In genomic region chr3:81262801-81263200, GRCm38 (mm10) we compare ENCODE assay signal across 25 mouse cellular contexts.
A peak's percentile ranks its signal among the peaks of the same experiment; 100 is the strongest.
DNase-seq lines count a peak whose midpoint lies in the region; ATAC-seq lines count a peak whose summit lies in the region.
"Had no signal": no experiment of that assay in that cellular context is flagged by ENCODE, and none has a peak within 500 bp of the region (broad histone marks: within the 10 kb centered on the region; RNA-seq: fewer than 3 reads in every experiment).

No protein-coding gene starts in this region.

- H3K4me3 ChIP-seq in forebrain, embryonic 16.5 days (replicated peaks; ENCODE audit: low read length) = no peak overlapping the region
- H3K4me3 ChIP-seq: embryonic facial prominence, embryonic 13.5 days; embryonic facial prominence, embryonic 15.5 days; erythroblast, embryonic 14.5 days; forebrain, embryonic 10.5 days; forebrain, embryonic 12.5 days had no signal

- H3K27me3 ChIP-seq in forebrain, embryonic 16.5 days (replicated peaks; ENCODE audit: control insufficient read depth, insufficient read depth, low read length) = no peaks in the 10 kb centered on the region
- H3K27me3 ChIP-seq: CH12.LX; embryonic facial prominence, embryonic 13.5 days; embryonic facial prominence, embryonic 15.5 days; forebrain, embryonic 12.5 days had no signal

- ATAC-seq in forebrain, embryonic 16.5 days = no peak
- ATAC-seq: CD4-positive, CD25-positive, alpha-beta regulatory T cell, adult 4 months; forebrain, embryonic 14.5 days; forebrain, postnatal 0 days had no signal

- no peaks in the 10 kb centered on the region for H3K9me3 ChIP-seq in forebrain, embryonic 16.5 days (ENCODE audit: control insufficient read depth, low read length)
- H3K9me3 ChIP-seq: embryonic facial prominence, embryonic 13.5 days; embryonic facial prominence, embryonic 15.5 days; forebrain, embryonic 10.5 days; forebrain, embryonic 12.5 days; G1E had no signal

- no peaks in the 10 kb centered on the region for H3K4me1 ChIP-seq in forebrain, embryonic 16.5 days (replicated peaks; ENCODE audit: control insufficient read depth, insufficient read depth, low read length)
- H3K4me1 ChIP-seq: embryonic facial prominence, embryonic 13.5 days; embryonic facial prominence, embryonic 15.5 days; forebrain, embryonic 10.5 days; forebrain, embryonic 12.5 days had no signal

- no peak overlapping the region for H3K9ac ChIP-seq in forebrain, embryonic 16.5 days (replicated peaks; ENCODE audit: low read depth, low read length)
- H3K9ac ChIP-seq: embryonic facial prominence, embryonic 13.5 days; embryonic facial prominence, embryonic 15.5 days; forebrain, embryonic 12.5 days; forebrain, postnatal 0 days had no signal

- WGBS in forebrain, embryonic 16.5 days = 97% methylated on average over 1 of the region's 1 CpGs

- DNase-seq in 3T3-L1 (ENCODE audit: low read depth, low spot score) (peak; percentile 66), 416B (ENCODE audit: low read depth) (peak; percentile 38), NIH3T3 (ENCODE audit: low read depth) (peak; percentile 50)
- no peak for DNase-seq in heart, adult 18-20 months
- DNase-seq: adrenal gland, adult 2 months; adrenal gland, postnatal 10 days; adrenal gland, postnatal 25 days; cerebellum, adult 11 months; cerebellum, adult 18-20 months; cerebellum, adult 8-10 months; cerebellum, adult 9-11 months; cerebellum, postnatal 14 days; cerebellum, postnatal 36 days; embryo, embryonic 11 days; forebrain, postnatal 0 days had no signal

- H3K4me2 ChIP-seq in forebrain, embryonic 16.5 days (ENCODE audit: low read length) = no peak overlapping the region
- H3K4me2 ChIP-seq: embryonic facial prominence, embryonic 13.5 days; embryonic facial prominence, embryonic 15.5 days; forebrain, embryonic 12.5 days had no signal

- no peak overlapping the region for H3K27ac ChIP-seq in forebrain, embryonic 16.5 days (ENCODE audit: low read length)
- H3K27ac ChIP-seq: embryonic facial prominence, embryonic 13.5 days; embryonic facial prominence, embryonic 15.5 days; forebrain, embryonic 10.5 days; forebrain, embryonic 12.5 days had no signal

- H3K36me3 ChIP-seq in forebrain, embryonic 16.5 days (ENCODE audit: control insufficient read depth, insufficient read depth) = no peaks in the 10 kb centered on the region
- H3K36me3 ChIP-seq: embryonic facial prominence, embryonic 13.5 days; embryonic facial prominence, embryonic 15.5 days; forebrain, embryonic 10.5 days; forebrain, embryonic 12.5 days; G1E had no signal

Comparison
In these comparisons a context has a peak if more than half of its experiments do, and no peak if none do; other contexts are left out.
1. DNase-seq: peak in 3T3-L1 (single experiment), 416B (single experiment) and NIH3T3 (single experiment); none in heart, adult 18-20 months (0 of 2).